Mouse (Mus musculus) left cerebral cortex, adult 8-10 months (tissue): ENCODE measurements around the gene Casr. TPM values are rescaled to one million over a fixed set of nuclear protein-coding genes. Genes with fewer than 3 reads are reported as not detected.

Experiments
- DNase-seq, 2 experiments: peaks; one replicate each; pipeline ENCODE4 v3.0.0; 2022; ENCODE audit warnings: low spot score in 2 of 2
- total RNA-seq, 4 experiments: library from RNA; stranded (reverse); gene quantifications; 2 replicates each; pipeline ENCODE4 v1.2.4; 2022

Casr gene
- total RNA-seq, 4 experiments from 2014 or later, result 0.30 to 0.79 (median 0.52) TPM

- no peak for DNase-seq
Observed at GRCm38 (mm10) chr16:36523095-36523494, 38.8 kb downstream of the Casr start.

- DNase-seq, result no peak
Observed at GRCm38 (mm10) chr16:36516355-36516754, 45.6 kb downstream of the Casr start.

- DNase-seq, result no peak
Observed at GRCm38 (mm10) chr16:36507300-36507699, 54.6 kb downstream of the Casr start.

GRCm38 (mm10) chr16:36506827-36507226 is 55.1 kb downstream of the Casr start:
- no peak for DNase-seq

- DNase-seq, result no peak
Observed at GRCm38 (mm10) chr16:36505913-36506312, 56.0 kb downstream of the Casr start.

- DNase-seq, result no peak
Observed at GRCm38 (mm10) chr16:36505134-36505533, 56.8 kb downstream of the Casr start.

- no peak for DNase-seq
Observed at GRCm38 (mm10) chr16:36502286-36502685, 59.7 kb downstream of the Casr start.

- DNase-seq, result no peak
Observed at GRCm38 (mm10) chr16:36492420-36492819, 69.5 kb downstream of the Casr start.

- no peak for DNase-seq
Observed at GRCm38 (mm10) chr16:36476866-36477265, 85.1 kb downstream of the Casr start.

- DNase-seq, result no peak
Observed at GRCm38 (mm10) chr16:36475530-36475929, 86.4 kb downstream of the Casr start.

GRCm38 (mm10) chr16:36474849-36475248 is 87.1 kb downstream of the Casr start:
- DNase-seq, result no peak

GRCm38 (mm10) chr16:36473217-36474216 is 88.4 kb downstream of the Casr start:
- peak in 1 of 2 experiments; percentile 50 for DNase-seq

GRCm38 (mm10) chr16:36471066-36471633 is 90.8 kb downstream of the Casr start:
- DNase-seq, result no peak

- DNase-seq, result no peak
Observed at GRCm38 (mm10) chr16:36469955-36470478, 91.9 kb downstream of the Casr start.

GRCm38 (mm10) chr16:36469367-36469766 is 92.6 kb downstream of the Casr start:
- DNase-seq, result no peak

GRCm38 (mm10) chr16:36468862-36469261 is 93.1 kb downstream of the Casr start:
- DNase-seq, result no peak

- no peak for DNase-seq
Observed at GRCm38 (mm10) chr16:36467936-36468335, 94.0 kb downstream of the Casr start.

- no peak for DNase-seq
Observed at GRCm38 (mm10) chr16:36465436-36465835, 96.5 kb downstream of the Casr start.

GRCm38 (mm10) chr16:36464076-36464475 is 97.9 kb downstream of the Casr start:
- peak in 1 of 2 experiments; percentile 28 for DNase-seq

- DNase-seq, result no peak
Observed at GRCm38 (mm10) chr16:36460426-36460825, 101.5 kb downstream of the Casr start.

GRCm38 (mm10) chr16:36455342-36455802 is 106.6 kb downstream of the Casr start, which contains the start of gene Stfa3:
Stfa3 (minus strand) TSS chr16:36455392.
- DNase-seq, result no peak
